Mouse (Mus musculus) gastrocnemius, adult 2 months (tissue): ENCODE data around the gene Rsad1. TPM values are rescaled to one million over a fixed set of nuclear protein-coding genes. Genes with fewer than 3 reads are reported as not detected.
A peak's percentile ranks its signal among the peaks of the same experiment; 100 is the strongest.

ENCODE experiments used
- DNase-seq: peaks from one replicate; pipeline ENCODE4 v3.0.0; 2022
- H3K27ac ChIP-seq: fragments of 200-600 bp; 2 replicates; pipeline ENCODE4 v1.8.1; 2022; ENCODE audit warnings: mild to moderate bottlenecking
- H3K4me3 ChIP-seq: fragments of 200-600 bp; 2 replicates; pipeline ENCODE4 v1.8.1; 2022; ENCODE audit warnings: mild to moderate bottlenecking, moderate library complexity
- CTCF ChIP-seq: fragments of 200-600 bp; IDR thresholded peaks from 2 replicates; pipeline ENCODE4 v1.8.1; 2022; ENCODE audit warnings: antibody characterized with exemption, mild to moderate bottlenecking, moderate library complexity
- intact Hi-C: fragments of 180-260 bp; cut with DNase I; formaldehyde crosslinking; loops from one replicate; pipeline ENCODE4 v1.15.1; 2025
- total RNA-seq, 2 experiments: library from RNA; stranded (reverse); gene quantifications; 2 replicates each; pipeline ENCODE4 v1.2.3; 2021

Gene Rsad1
- total RNA-seq, 2 experiments from 2014 or later: 2.9 to 4.1 TPM

GRCm38 (mm10) chr11:94543344-94543743, 5.7 kb downstream of the Rsad1 start:
- Histone ChIP-seq H3K27ac (peak overlapping the region; percentile 48), H3K4me3 (peak overlapping the region; percentile 66)
- intact Hi-C loops: no loop called here
- TF ChIP-seq CTCF: no peak
- DNase-seq: no peak

DNA sequence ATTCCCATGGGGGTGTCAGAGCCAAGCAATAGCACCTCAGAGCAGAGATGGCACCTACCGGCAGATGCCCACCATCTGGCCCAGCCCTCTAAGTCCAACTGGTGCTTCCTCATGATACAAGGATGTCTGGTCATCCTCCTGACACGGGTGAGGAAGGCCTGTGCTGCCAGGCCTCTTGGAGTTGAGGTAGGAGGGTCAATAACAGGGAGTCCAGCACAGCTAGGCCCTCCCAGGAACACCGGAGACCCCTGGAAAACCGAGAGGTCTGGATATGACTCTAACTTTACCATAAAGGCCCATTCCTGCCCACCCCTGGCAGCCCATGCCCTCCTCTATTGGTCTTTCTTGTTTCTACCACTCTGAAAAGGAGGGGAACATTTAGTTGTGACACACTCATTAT, 6.7 kb downstream of the Rsad1 start:
- intact Hi-C loops: no loop called here
- no peak overlapping the region for H3K4me3 ChIP-seq
- no peak for TF ChIP-seq CTCF
- DNase-seq: no peak
- H3K27ac ChIP-seq: no peak overlapping the region

DNA sequence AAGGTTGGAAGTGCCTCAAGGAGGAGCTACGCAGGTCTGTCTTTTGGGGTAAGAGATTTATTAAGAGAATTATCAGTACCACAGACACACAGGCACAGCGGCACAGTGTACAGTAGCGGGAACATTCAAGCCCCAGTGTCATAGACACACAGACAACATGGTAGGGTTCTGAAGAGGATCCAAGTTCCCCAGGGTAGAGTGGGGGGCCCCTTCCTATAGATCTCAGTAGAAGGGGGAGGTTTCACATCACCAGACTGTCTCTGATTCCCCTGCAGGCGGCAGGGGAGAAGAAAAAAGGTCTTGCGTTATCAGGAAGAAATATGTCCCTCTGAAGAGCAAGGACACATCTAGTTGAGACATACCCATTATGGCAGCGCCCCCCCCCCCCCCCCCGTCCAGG, 9.3 kb downstream of the Rsad1 start:
- intact Hi-C loops: no loop called here
- no peak for DNase-seq
- Histone ChIP-seq H3K4me3 (no peak overlapping the region), H3K27ac (no peak overlapping the region)
- no peak for TF ChIP-seq CTCF

GRCm38 (mm10) chr11:94538733-94539292, 10.2 kb downstream of the Rsad1 start:
- intact Hi-C loops: no loop called here
- Histone ChIP-seq H3K4me3 (no peak overlapping the region), H3K27ac (no peak overlapping the region)
- no peak for TF ChIP-seq CTCF
- DNase-seq: no peak

GRCm38 (mm10) chr11:94533171-94533570, 15.9 kb downstream of the Rsad1 start:
- no peak overlapping the region for H3K27ac ChIP-seq
- intact Hi-C loops: no loop called here
- no peak for TF ChIP-seq CTCF
- H3K4me3 ChIP-seq: no peak overlapping the region
- DNase-seq: no peak

DNA sequence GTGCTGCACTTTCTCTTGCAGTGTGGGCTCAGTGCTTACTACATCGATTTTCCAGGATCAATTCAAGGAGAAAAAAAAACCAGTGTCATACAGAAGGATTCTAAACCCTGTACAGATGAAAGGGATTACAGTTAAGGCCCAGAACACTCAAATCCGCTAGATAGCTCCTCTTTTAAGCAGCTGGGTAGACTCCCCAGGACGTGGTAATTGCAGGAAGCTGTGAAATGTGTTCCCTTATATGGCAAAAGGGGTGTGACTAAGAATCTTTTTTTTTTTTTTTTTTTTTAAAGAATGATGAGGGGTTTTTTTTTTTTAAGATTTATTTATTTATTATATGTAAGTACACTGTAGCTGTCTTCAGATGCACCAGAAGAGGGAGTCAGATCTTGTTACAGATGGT, 20.2 kb downstream of the Rsad1 start:
- intact Hi-C loops: no loop called here
- no peak overlapping the region for H3K27ac ChIP-seq
- DNase-seq: no peak
- H3K4me3 ChIP-seq: no peak overlapping the region
- TF ChIP-seq CTCF: no peak

DNA sequence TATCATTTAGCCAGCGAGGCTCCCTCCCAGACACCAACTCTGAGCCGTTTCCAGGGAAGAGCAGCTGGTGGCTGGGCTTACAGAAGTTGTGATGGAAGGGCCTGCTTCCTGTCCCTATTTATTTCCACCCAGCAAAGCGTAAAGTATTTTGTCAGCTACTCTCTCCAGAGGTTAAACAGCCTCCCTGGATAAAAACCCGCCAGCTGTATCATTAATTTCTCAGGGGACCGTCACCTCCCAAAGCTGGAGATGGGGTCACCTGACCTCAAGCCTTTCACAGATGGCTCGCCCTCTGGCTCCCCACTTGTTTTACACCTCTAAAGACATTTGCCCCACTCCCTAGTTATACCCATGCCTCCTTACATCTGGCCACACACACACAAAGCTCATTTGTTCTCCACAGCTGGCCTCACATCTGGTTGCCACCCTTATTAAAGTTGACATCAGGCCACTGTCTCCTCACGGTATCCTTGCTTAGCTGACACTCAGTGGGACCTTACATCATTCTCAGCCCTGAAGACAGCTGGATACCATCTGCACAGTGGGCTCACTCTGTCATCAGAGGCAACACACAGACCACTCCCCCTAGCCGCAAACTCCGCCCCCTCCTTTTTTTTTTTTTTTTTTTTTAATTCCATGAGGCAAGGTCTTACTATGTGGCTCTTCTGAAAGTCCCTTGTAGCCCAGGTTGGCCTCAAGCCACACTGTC, 22.7 kb downstream of the Rsad1 start:
- TF ChIP-seq CTCF: no peak
- Histone ChIP-seq H3K4me3 (no peak overlapping the region), H3K27ac (no peak overlapping the region)
- DNase-seq: no peak
- intact Hi-C loops: no loop called here

DNA sequence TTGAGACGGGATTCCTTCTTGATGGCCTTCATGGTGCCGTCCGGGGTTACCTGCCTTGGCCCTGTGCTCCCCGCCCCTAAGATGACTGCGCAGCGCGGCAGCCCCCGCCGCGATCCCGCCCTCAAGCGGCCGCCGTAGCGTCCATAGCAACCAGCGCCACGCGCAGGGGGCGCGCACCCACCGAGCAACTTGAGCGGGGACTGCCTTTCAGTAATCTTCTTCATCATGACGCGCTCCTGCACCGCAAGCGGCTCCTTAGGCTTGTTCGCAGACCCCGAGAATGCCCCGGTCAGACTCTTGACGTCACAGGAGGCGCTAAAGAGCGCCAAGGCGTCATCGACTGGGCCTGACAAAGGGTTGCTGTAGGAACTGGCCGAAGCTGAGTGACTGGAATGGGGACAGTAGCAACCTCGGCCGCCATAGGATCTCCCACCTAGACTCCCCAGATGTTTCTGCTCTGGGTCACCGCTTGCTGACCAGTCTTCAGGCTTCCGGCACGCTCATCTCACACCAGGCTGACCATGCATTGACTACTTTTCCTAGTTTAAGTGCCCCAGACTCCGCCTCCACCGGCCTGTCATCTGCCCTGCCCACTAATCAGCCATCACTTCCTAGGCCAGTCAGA, 27.7 kb downstream of the Rsad1 start, which contains the start of gene Mycbpap:
TSS of gene Mycbpap (minus strand) at position 524 of the 625 bp plus-strand sequence.
- peak; percentile 42 for DNase-seq
- H3K4me3 ChIP-seq: peak within 1 kb of the TSS; percentile 81
- peak; percentile 7; the same call in 1 of the 2 replicates for TF ChIP-seq CTCF
- H3K27ac ChIP-seq: no peak within 1 kb of the TSS
- intact Hi-C loops: no loop called here

- Histone ChIP-seq H3K4me3 (no peak overlapping the region), H3K27ac (no peak overlapping the region)
- no peak for DNase-seq
- intact Hi-C loops: no loop called here
- no peak for TF ChIP-seq CTCF
Measured at GRCm38 (mm10) chr11:94513452-94513851, 35.6 kb downstream of the Rsad1 start.

GRCm38 (mm10) chr11:94508976-94509375, 40.1 kb downstream of the Rsad1 start:
- no peak for DNase-seq
- Histone ChIP-seq H3K4me3 (no peak overlapping the region), H3K27ac (no peak overlapping the region)
- intact Hi-C loops: no loop called here
- TF ChIP-seq CTCF: no peak

DNA sequence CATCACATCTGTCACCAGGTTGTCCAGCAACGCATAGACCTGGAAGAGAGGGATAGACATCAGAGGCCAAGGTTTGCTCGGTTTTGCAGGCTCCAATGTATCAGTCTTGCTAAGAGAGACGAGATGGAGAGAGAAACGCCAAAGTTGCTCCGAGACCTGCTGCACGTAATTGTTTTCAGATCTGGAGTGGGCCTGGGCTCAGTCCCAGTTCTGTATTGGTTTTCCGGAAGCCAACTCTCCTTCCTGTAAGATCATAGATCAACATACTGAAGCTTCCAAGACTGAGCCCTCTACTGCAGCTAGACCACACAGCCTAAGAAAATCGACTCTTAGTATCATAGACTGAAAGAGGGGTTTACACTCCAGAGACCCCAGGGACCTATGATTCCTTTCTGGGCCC, 47.6 kb downstream of the Rsad1 start:
- no peak for DNase-seq
- no peak for TF ChIP-seq CTCF
- intact Hi-C loops: no loop called here
- Histone ChIP-seq H3K4me3 (no peak overlapping the region), H3K27ac (no peak overlapping the region)

DNA sequence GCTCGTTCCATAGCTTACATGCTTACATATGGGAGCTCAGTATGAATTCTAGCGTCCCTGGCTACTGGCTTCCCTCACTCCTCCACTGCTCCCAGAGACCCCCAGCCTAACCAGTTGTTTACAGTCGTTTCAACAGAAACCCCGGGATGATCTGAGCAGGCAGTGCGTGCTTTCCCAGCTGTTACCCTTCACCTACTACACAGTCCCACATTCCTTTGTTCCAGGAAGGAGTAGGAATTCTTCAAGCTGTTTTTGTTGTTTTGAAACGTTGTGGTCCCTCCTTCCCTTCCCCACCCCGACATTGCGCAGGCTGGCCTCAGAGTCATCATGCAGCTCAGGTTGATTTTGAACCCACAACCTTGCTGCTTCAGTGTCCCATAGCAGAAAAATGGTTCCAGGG, 48.7 kb downstream of the Rsad1 start:
- H3K27ac ChIP-seq: no peak overlapping the region
- intact Hi-C loops: no loop called here
- TF ChIP-seq CTCF: no peak
- no peak for DNase-seq
- no peak overlapping the region for H3K4me3 ChIP-seq

GRCm38 (mm10) chr11:94499661-94500152, 49.3 kb downstream of the Rsad1 start, which contains the start of gene Epn3:
Gene Epn3 (minus strand): TSS chr11:94499974.
- H3K4me3 ChIP-seq: peak within 1 kb of the TSS; percentile 44
- H3K27ac ChIP-seq: no peak within 1 kb of the TSS
- no peak for TF ChIP-seq CTCF
- DNase-seq: no peak
- intact Hi-C loops: no loop called here
